Mouse (Mus musculus) macrophage (primary cell): Measurements from ENCODE around the gene AU018091. TPM values are rescaled to one million over a fixed set of nuclear protein-coding genes. Genes with fewer than 3 reads are reported as not detected.
"Not testable (repeated sequence)": the region's sequence is repeated elsewhere in the genome, so short reads cannot be mapped to it uniquely, and the experiment has no call there.

Experiments
- H3K27ac ChIP-seq: fragments of 350-480 bp; formaldehyde crosslinking; 2 replicates; pipeline ENCODE4 v1.9.0; 2021
- H3K36me3 ChIP-seq: fragments of 350-480 bp; formaldehyde crosslinking; 2 replicates; pipeline ENCODE4 v1.9.0; 2021; ENCODE audit errors: inconsistent target
- H3K4me3 ChIP-seq: fragments of 350-480 bp; formaldehyde crosslinking; 2 replicates; pipeline ENCODE4 v1.9.0; 2021; ENCODE audit errors: inconsistent target
- H3K79me2 ChIP-seq: fragments of 350-480 bp; formaldehyde crosslinking; 2 replicates; pipeline ENCODE4 v1.9.0; 2021; ENCODE audit errors: inconsistent target
- WGBS: methylation state at CpG from one replicate; pipeline ENCODE4 v1.1.7; 2026; ENCODE audit warnings: inconsistent platforms; ENCODE audit not compliant: missing documents; 5-methylcytosine and 5-hydroxymethylcytosine counted together
- polyA plus RNA-seq: library from polyadenylated mRNA; stranded (reverse); fragments of 250-400 nt; gene quantifications from 3 replicates; pipeline ENCODE4 v1.2.4, GENCODE M21; 2018; ENCODE audit warnings: inconsistent platforms

The AU018091 gene
- polyA plus RNA-seq, 1 experiment from 2014 or later = not detected

- 38% methylated on average over 1 of the region's 1 CpGs for WGBS
Measured at GRCm38 (mm10) chr7:3130342-3130741, 38.7 kb downstream of the AU018091 start.

GRCm38 (mm10) chr7:3128564-3128963 lies 40.4 kb downstream of the AU018091 start:
- H3K4me3 ChIP-seq, H3K79me2 ChIP-seq, H3K27ac ChIP-seq, H3K36me3 ChIP-seq: not testable (repeated sequence)

More at GRCm38 (mm10) chr7:3130342-3130741, 38.7 kb downstream of the AU018091 start:
- Histone ChIP-seq H3K36me3 (no peaks in the 10 kb centered on the region), H3K79me2 (no peaks in the 10 kb centered on the region), H3K4me3 (no peak overlapping the region), H3K27ac (no peak overlapping the region)

- not testable (repeated sequence) for H3K4me3 ChIP-seq, H3K27ac ChIP-seq, H3K36me3 ChIP-seq, H3K79me2 ChIP-seq
- WGBS = no CpG with 5 or more reads among the region's 6 CpGs
Measured at GRCm38 (mm10) chr7:3111193-3111592, 57.8 kb downstream of the AU018091 start.

GRCm38 (mm10) chr7:3106516-3107077 lies 62.4 kb downstream of the AU018091 start:
- not testable (repeated sequence) for H3K36me3 ChIP-seq, H3K27ac ChIP-seq, H3K79me2 ChIP-seq, H3K4me3 ChIP-seq
- 84% methylated on average over 11 of the region's 13 CpGs for WGBS

Other genes starting within 250 kb of the AU018091 start
- gene Nlrp12, start 80.5 kb upstream of the AU018091 start, polyA plus RNA-seq = 0.07 TPM in 1 of 3 replicates, not detected in the others
- 75.5 to 128 TPM (median 99.0 TPM) in 3 replicates for gene Myadm, start 119.9 kb upstream of the AU018091 start, polyA plus RNA-seq
- gene Prkcg, start 120.0 kb upstream of the AU018091 start, polyA plus RNA-seq = 0.11 to 0.19 TPM in 2 of 3 replicates, not detected in the other
- not detected in 3 replicates for gene Cacng7, start 163.8 kb upstream of the AU018091 start, polyA plus RNA-seq
- gene Cacng8, start 221.5 kb upstream of the AU018091 start, polyA plus RNA-seq = not detected in 3 replicates